Mouse (Mus musculus) B cell, adult 2 months (primary cell): ENCODE measurements around the gene Eef1akmt2.

ENCODE experiments used
- DNase-seq, 2 experiments: peaks; one replicate each; pipeline ENCODE4 v3.0.0; 2022

Eef1akmt2 gene

DNA sequence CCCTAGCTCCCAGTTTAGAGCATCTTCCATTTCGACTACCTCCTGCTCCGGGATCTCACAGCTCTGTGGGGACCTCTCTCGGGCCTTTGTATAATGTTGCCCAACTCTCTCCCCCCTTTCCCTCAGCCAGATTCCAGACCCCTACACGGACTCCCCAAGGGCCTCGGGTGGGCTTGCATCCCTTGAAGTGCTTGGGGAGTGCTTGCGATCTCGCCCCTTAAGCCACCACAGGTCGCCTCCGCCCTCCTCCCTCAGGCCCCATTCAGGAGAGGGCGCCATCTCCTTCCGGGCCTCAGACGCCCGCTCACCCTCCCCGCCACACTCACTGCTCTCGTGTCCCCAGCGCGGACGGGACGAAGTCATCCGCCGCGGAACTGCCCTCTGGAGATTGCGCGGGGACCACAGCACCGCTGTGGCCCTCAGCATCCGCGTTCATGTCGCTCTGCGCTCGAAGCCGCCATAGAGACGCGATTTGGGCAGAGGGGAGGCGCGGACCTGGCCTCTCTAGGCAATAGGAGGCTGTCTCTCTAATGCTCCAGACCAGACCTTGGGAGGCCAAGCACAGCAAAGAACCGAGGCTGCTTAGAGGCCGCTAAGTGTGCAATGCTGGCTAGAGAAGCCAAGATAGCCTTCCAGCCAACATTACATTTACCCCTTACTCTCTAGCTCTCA lies at the start of gene Eef1akmt2:
Eef1akmt2 (minus strand) TSS at position 501 of the 672 bp plus-strand sequence.
- DNase-seq = peak; percentile 83 to 86

DNA sequence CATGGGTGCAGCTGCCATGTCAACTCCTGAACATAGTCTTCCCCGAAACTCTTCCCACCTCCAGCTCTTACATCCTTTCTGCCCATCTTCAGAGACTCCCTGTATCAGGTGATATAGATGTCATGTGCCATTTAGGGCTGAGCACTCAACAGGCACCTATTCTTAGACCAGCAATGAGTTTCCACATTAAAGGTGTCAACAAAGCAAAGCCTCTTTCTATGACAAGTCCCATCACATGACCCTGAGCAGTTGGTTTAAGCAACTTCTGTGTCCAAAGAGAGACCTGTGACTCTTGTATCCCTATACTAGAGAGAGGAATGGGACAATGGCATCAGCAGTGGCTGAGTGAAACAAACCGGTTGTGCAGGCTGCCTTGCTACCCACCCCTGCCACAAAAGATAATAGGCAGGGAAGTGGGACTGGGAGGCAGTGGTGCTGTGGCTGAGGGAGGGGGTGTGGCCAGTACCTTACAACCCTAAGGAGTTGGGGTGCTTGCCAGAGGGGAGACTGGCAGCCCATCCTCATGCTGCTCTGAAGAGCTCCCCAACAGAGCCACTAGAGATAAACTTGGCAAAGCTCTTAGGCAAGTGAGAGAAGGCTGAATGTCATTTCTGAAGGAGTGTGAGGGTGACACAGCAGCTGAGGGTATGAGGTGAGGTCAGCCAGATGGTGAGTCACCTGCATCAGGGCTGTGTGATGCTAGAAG lies 48.5 kb upstream of the Eef1akmt2 start:
- DNase-seq = no peak

DNA sequence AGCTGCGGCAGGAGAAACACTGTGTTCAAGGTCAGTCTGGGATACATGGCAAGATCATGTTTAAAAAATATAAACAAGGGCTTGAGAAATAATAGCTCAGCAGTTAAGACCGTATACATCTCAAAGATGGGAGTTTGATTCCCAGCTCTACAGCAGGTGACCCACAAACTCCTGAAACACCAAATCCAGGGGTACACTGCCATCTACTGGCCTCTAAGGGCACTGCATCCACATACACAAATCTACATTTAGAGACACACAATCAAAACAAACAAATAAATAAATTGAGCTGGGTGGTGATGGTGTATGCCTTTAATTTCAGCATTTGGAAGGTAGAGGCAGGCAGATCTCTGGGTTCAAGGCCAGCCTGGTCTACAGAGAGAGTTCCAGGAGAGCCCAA lies 45.8 kb upstream of the Eef1akmt2 start:
- peak; percentile 68 to 70 for DNase-seq

DNA sequence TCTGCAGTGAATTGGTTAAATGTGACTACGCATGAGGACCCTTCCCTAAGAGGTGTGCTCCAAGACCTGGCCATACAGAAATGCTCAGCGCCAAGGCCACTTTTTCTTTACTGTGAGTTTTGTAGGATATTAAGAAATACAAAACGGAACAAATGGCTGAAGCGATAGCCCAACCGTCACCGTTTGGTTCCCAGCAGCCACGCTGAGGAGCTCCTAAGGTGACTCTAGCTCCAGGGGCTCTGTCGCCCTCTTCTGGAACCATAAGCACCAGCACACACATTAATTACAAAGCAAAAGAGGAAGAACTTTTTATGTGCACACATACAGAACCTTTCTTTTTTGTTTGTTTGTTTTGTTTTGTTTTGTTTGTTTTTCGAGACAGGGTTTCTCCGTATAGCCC lies 44.8 kb upstream of the Eef1akmt2 start:
- peak in 1 of 2 experiments; percentile 18 for DNase-seq

DNA sequence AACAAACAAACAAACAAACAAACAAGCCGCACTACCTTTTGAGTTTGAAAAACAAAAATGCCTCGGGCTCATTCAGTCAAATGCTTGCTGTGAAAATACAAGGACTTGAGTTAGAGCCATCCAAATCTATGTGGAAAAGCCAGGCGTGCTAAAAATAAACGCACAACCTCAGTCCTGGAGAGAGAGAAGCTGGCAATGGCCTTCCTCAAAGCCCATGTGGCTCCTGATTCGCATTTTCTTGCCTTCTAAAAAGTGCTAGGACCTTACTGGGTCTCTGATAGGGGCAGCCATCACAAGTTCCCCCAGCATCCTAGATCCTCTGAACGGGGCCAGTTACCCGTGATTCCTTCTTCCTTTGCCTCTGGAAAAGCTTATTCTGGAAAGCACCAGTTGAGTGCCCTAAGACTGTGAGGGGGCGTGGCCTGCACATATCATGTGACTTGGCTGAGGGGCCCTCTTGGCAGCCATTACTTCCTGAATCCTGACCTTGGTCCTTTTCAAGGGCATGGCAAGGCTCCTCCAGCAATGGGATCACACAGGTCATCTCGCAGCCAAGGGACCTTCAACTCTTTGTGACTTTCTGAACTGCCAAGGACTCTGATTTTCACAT lies 43.8 kb upstream of the Eef1akmt2 start:
- DNase-seq = no peak

DNA sequence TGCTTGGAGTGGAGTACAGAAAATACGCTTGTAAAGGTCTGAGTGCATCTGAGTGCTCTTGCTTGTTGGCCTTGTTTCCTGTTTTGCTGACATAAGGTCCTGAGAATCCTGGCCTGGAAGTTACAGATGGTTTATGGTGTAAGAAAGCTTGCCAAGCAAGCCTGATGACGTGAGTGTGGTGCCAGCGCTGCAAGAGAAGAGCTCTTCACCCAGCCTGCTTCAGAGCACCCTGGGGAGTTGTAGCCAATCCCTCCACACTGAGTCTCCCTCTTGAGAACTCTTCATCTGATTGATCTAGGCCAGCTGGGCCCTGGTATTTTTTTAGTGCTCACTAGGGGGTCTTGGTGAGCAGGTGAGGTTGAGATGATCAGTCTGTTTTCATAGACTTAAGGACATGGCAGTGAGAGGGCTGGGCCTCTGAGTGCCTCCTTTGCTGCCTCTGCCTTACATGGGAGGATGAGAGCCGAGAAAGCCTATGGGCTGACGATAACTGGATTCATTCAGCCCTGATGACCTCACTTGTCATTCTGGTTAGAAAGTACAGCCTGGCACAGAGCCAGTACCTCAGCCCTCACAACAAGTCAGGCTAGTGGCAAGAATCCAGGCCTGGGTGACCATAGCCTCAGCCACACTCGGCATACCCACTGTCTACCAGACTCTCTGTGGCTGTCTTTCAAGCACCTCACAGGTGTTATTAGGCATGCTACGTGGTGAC lies 42.5 kb upstream of the Eef1akmt2 start:
- no peak for DNase-seq

DNA sequence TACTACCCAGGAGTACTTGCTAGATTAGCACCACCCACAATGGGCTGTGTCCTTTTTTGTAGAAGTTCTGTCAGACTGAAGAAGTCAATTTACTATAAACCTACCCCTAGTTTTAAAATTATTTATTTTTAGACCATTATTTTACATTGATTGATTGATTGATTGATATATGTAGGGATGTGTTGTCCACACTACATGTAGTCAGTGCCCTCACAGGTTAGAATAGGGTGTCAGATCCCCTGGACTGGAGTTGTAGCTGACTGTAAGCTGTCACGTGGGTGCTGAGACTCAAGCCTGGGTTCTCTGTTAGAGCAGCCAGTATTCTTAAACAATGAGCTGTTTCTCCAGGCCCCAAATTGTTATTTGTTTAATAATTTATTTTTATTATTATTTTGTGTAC lies 40.9 kb upstream of the Eef1akmt2 start:
- no peak for DNase-seq

DNA sequence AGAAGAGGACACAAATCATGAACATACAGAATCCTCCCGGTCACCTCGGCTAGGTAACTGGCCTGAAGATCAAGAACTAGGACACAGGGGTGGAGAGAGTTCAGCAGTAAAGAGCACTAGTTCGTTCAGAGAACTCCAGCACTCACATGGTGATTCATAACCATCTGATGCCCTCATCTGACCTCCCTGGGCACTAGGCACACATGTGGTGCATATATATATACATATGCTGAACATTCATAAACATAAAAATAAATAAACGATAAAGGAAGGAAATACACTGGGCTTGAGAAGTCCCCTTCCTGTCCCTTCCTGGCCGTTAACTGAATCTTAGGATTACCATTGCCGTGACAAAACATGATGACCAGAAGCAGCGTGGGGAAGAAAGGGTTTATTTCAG lies 40.3 kb upstream of the Eef1akmt2 start:
- no peak for DNase-seq

DNA sequence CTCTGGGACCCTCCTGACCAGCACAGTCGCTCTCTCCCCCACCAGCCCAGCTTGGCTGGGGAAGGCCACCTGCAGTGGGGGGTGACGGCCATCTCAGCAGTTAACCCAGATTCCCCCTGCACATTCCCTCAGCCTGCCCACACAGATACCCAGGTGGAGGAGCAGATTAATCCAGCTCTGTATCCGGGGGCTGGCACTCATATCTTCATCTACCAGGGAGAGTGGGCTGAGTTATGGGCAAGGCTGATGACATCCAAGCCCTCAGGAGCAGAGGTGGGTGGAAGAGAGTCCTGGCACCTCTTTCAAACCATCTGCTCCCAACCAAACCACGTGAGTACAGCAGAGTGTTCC lies 39.8 kb upstream of the Eef1akmt2 start:
- no peak for DNase-seq

DNA sequence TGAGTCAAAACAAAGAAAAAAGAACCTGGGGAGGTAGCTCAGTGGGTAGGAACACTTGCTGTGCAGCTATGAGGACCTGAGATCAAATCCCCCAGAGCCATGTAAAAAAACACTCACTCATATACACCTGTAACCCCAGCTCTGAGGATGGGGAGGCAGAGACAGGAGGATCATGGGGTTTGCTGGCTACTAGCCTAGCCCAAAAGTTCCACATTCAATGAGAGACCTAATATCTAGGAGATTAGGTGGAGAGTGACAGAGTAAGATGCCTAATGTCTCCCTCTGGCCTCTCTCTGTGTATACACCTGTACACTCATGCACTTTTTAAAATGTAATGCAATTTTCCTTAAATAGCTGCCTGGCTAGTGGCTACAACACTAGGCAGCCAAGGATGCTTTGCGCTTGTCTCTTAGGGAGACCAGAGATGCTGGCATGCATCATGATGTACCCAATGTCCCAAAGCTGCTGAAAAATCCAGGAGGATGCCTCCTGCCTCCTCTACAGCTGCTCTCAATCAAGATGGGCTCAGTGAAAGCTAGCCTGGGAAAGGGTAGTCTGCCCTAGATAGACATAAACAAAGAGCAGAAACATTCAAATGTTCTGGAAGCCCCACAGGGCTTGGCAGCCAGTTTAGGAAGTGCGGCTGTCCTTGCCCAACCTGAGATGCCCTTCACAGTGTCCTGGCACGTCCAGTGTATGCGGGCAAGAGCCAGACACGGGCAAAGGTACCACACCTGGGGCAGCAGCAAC lies 39.3 kb upstream of the Eef1akmt2 start:
- no peak for DNase-seq

DNA sequence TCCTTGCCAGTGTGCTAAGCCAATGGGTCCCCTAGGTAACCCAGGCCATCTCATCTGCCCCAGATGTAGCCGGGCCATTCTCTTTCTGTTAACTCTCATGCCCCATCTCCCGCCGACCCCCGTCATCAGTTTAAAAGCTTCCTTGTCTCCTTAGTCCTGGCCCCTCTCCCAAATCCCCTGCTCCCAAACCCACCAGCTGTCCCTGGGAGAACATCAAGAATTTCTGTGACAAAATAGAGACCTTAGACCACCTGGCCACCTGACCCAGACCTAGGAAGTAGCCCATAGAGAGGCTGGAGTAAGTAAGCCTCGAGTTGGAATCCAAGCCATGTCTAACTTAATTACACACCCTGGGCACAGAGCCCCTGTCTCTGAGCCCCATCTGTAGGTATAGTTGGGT lies 37.7 kb upstream of the Eef1akmt2 start:
- DNase-seq = no peak

DNA sequence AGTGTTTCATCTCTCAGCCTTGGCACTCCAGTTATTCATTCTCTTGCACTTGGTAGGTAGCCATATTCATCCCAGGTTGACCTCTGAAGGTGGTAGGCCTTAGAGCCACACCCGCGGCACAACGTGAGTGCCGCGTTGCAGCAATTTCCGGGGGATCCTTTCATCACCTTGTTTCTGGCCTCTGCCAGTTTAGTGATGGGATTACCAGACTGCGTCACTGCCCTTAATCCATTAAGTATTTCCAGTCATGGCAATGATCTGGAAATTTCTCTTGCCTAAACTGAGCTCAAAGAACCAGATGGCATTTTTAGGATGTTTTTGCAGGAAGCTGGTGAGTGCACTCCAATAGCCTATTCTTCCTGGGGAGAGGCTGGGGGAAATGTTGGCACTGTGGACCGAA lies 37.2 kb upstream of the Eef1akmt2 start:
- DNase-seq = no peak

DNA sequence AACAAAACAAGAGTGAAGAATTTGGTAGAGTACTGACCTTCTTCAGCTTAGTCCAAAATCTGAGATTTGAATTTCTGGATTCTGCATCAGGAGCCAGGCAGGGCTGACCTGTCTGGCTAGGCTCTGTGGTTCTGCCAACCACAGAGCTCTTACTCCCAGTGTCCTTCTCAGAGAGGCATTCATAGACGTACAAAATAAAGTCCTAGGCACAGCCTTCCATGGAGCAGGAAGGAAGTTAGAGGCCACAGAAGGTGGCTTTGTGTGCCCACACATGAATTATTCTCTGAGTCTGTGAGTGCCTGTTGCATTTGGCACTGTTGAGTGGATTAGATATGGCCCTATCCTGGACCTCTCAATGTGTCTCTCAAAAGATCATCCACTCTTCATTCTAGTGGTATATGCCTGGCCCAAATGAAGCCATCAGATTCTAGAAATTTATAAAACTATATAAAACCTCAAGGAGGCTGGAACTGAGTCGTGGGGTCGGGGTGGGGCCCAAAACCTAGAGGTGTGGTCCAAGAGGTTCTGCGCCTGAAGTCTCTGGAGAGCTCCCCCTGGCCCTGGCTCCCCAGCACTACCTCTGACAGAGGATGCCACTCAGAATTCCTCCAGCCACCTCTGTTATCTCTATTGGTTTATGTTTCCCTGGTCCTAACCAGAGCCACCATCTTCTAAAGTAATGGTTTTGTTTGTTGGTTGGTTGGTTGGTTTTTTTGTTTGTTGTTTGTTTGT lies 36.2 kb upstream of the Eef1akmt2 start:
- DNase-seq = no peak

DNA sequence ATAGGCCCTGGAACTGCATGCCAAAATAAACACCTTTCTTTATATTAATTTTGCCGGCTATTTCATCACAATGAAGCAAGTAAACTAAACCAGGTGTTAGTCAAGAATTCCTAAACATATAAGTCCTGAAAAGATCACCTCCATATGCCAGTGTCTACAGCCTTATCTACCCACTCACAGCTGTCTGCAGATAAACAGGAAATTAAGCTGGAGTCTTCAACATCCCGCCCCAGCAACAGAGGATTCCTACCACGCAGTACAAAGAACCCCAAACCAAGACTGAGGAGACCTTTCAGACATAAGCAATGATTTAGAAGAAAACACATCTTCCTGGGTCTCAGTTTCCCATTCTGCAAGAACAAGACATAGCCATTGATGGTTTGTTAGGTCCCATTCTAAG lies 35.6 kb upstream of the Eef1akmt2 start:
- DNase-seq = no peak

DNA sequence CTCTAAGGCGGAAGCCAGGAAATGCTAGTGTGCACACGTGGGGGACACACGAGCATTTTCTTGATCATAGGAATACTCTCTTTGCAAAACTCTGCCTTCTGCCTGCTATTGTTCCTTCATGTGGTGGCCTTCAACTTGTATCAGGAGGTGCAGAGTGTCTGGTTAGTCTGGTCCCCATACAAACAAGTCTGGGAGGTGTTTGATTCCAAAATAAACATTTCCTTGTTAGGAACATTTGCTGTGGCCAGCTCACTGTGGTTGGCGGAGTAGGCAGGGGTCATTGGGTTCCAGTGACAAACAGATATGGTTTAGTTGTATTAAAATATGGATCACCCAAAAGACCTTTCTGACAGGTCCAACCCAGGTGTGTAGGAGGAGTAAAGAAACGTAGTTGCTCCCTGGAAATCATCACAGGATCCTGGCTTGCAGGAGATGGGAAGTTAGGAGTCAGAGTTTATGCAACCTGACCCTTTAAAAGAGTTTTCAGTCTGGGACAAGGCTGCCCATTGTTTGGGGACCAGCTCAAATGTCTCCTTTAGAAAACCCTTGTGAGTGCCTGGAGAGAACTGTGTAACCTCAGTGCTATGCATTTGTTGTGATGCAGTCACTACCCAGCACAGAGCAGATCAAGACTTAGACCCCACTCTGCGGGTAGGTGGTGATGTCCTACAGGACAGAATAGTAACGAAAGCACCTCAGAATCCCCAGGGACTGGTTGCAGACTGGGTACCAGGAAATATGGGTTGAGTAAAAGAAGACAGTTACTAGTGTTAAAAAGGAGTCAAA lies 34.7 kb upstream of the Eef1akmt2 start:
- DNase-seq = no peak

DNA sequence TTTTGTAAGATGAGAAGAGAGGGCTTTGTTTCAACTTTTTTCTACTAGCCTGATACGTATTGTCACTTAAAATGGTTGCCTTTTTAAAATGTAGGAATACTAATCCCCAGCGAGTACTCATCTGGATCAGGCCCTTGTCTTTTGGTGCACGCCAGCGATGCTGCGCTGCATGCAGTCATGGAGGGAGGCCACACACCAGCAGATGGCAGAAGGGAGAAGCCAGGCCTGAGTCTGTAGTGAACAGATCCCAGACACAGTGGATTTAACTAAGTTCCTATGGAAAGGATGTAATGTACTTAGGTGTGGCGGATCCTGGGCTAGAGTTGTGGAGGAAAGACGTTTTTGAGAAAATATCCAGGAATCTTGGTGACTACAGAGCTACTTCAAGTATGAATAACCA lies 31.6 kb upstream of the Eef1akmt2 start:
- DNase-seq = no peak

DNA sequence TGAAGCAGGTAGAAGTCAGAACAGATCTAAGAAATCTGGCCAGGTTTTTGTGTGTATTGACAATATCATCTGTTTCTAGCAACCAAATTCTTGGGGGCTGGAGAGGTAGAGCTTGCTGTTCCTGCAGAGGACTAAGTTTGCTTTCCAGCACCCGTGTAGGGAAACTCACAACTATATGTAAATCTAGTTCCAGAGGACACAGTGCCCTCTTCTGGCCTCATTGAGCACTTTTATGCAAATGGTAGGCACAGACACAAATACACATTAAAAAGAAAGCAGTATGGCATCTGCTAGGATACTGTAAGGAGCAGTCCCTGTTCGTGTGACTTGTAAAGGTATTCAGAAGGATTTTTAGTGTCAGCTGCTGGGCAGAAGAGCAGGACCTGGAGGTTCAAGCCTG lies 29.9 kb upstream of the Eef1akmt2 start:
- DNase-seq = peak; percentile 35 to 46

DNA sequence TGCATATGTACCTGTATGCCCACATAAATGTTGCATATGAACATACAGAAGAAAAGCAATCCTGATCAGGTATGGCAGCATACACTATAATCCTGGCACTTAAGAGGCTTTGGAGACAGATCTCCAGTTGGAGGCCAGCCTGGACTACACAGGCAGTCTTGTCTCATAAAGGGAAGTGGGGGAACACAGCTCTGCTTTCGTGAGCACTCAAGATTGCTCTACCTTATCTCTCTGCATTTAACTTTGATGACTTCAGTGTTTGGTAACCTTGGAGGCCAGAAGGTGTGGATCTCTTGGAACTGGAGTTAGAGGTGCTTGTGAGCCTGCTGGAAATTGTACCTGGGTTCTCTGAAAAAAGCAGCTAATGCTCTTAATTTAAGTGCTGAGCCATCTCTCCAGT lies 27.8 kb upstream of the Eef1akmt2 start:
- DNase-seq = no peak

DNA sequence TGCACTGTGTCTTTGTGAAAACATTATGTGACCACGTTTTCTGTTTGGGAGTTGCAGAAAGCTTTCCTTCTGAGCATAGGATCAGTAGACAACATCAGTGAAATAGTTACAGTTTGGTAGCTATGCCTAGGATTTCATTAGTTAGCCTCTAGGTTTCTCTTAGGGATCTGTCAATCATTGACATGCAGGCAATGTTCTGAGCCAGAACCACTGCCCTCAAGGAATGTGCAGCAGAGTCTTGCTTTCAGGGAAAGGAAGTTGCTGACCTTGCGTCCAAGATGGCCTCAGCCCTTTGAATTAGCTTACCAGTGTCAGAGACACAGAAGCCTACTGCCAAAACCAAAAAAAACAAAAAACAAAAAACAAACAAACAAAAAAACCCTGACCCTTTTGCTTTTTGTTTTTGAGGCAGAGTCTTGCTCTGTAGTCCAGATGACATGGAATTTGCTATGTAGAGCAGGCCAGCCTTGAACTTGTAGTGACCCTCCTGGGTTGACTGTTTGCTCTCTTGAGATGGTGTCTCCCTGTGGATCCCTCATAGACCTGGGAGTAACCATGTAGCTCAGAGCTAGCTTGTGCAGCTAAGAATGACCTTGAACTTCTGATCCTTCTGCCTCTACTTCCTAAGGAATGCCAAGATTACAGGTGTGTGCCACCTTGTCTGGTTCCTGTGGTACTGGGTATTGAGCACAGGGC lies 23.1 kb upstream of the Eef1akmt2 start:
- DNase-seq = no peak

DNA sequence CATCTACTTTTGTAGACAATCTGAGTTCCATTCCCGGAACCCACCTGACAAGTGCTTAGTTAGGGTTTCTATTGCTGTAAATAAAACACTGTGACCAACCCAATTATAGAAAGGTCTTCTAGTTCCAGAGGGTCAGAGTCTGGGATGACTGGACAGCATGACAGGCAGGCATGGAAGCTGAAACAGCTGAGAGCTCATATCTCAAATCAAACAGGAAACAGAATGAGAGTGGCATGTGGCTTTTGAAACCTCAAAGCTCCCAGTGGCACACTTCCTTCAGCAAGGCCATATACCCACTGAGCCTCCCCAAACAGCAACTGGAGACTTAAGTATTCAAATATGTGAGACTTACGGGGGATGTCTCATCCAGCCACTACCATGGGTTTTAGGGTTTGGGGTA lies 20.6 kb upstream of the Eef1akmt2 start:
- no peak for DNase-seq

DNA sequence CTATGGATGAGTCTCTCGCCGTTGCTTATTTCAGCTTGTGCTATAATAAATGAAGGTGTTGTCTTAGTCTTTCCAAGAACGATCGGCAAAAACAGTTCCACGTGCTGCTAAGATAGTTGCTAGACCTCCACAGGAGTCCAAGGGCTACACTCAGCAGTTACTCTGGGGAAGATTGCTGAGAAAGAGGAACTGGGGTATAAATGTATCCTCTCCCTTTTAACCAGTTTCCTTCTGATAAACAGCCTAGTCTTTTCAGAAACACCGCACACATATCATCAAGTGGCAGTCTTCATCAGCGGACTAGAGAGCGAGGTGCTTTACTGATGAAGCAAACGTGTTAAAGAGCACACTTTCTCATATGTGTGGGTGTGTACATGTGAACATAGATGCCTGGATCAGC lies 13.8 kb upstream of the Eef1akmt2 start:
- no peak for DNase-seq
